Mouse (Mus musculus): ENCODE measurements at regions not wholly inside any gene's neighbourhood (a gene's known extent, or its start where the extent isn't known, plus 50 kb on each side); places are given as distances from the start of the nearest gene placed in this dataset.

DNA sequence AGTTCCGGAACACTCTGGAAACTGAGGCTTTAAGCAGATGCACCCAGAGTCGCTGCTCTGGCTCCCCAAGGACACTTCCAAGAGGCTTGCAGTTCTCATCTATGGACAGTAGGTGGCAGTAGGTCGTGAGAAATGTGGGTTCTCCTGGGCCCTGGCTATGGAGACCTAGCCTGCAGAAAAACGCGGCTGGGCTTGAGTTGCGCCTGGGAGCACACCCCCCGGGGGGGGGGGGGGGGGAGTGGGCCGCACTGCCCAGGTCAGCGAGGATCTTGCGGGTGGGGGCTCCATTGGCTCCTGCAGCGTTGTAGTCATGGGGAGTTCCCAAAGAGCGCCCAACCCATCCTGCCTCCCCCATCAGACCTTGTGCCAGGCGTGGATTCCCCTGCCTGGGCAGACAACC lies 473.3 kb downstream of the Insc start:
- peak; percentile 86 for TF ChIP-seq CTCF (IDR thresholded peaks at IDR 0.05; ENCODE audit: low read depth)
- TF ChIP-seq EP300 (IDR thresholded peaks at IDR 0.05; ENCODE audit: low read depth) = no peak
